Mouse (Mus musculus) mesoderm, embryonic 11.5 days (tissue): ENCODE results near the gene Mgat5b.

Experiments used
- DNase-seq: peaks from one replicate; pipeline ENCODE4 v3.0.0-alpha.2; 2012; ENCODE audit warnings: low read depth, low spot score

Gene Mgat5b

DNA sequence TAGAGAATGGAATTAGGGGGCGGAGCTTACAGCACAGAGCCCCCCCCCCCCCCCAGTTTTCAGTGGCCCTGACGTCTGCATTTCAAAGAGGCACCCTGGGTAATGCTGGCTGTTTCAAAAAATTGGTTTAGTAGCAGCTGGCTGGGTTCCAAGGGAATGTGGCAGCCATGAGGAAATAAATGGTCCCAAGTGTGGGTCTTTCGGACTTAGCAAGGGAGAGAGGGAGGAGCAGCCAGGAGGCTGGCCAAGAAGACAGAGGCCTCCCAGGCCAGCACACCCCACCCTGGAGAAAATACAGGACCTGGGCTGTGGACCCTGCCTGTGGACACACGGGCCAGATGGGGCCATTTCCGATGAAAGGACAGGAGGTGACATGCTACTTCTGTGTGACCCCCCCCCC, 61.6 kb downstream of the Mgat5b start:
- no peak for DNase-seq

DNA sequence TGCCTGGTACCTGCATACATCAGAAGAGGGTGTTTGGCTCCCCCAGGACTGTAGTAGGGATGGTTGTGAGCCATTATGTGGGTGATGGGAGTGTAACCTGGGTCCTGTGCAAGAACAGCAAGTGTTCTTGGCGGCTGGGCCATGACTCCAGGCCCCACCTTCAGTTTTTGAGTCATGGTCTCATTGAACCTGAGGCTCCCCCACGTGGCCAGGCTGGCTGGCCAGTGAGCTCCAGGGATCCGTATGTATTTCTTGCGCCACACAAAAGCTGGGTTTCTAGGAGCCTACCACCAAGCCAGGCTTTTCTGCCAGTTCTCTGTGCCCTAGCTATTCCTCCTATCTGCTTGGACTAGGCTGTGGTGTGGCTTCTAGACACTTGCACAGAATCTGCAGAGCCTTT, 63.9 kb downstream of the Mgat5b start:
- DNase-seq, result no peak

DNA sequence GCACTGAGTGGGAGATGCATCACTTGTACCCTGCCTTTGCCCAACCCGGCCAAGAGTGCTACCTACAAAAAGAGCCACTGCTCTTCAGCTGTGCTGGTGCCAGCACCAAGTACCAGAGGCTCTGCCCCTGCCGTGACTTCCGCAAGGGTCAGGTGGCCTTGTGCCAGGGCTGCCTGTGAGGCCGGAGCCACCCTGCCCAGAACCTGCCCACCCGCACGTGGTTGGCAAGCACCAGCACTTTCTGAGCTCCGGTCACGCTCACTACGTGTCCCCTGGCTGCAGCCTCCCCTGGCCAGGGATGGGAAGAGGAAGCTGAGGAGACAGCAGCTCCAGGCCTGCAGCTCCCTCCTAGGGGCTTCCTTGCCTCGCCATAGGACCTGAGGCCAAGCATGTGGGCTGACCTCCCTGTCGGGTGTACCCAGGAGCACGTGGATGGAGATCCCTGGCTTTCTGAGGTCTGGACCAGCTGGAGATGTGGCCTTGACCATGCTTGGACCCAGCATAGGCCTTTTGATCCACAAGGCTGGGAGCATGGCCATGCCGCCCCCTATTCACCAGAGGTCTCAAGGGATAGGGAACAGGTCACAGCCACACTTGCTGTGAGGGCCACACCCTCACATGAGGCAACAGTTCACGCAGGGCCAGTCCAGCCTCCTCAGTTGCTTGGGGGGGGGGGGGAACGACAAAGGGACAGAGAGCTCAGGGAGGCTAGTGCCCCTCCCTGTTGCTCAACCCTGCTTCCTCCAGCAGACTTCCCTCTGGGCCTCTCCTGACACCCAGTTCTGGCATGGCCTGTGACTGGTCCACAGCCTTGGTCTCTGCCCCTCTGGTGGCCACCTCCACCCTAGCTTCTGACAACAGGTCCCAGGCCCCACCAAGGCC, 67.1 kb downstream of the Mgat5b start:
- no peak for DNase-seq

DNA sequence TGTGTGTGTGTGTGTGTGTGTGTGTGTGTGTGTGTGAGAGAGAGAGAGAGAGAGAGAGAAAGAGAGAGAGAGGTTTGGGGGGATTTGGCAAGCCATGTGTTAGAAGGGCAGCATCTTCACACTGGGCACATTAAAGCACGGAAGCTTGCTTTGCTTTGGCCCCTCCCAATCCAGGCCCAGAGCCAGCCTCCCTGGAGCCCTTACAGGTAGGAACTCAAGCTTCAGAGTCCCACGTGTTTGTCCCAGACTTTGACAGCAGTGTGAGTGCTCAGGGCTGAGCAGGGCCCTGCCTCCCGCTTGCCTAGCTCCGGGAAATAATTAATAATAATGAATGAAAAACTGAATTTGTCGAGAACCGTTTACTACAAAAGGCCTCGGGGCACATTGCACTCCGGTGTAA, 69.5 kb downstream of the Mgat5b start:
- DNase-seq, result no peak

DNA sequence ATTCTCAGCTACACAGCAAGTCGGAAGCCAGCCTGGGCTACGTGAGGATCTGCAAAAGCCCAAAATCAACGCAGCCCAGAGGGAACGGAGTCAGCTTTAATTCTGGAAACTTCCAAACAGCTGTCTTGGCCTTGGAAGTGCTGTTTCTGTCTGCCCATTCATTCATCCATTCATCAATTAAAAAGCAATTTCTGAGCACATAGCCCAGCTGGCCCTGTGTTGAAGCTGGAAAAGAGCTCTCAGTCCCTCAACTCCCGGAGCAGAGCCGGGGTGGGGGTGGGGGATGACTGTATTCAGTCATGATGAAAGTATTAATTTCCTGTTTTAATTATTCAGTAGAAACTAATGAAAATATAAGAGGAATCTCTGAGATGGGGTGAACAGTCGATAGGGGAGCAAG, 71.6 kb downstream of the Mgat5b start:
- DNase-seq, result no peak

DNA sequence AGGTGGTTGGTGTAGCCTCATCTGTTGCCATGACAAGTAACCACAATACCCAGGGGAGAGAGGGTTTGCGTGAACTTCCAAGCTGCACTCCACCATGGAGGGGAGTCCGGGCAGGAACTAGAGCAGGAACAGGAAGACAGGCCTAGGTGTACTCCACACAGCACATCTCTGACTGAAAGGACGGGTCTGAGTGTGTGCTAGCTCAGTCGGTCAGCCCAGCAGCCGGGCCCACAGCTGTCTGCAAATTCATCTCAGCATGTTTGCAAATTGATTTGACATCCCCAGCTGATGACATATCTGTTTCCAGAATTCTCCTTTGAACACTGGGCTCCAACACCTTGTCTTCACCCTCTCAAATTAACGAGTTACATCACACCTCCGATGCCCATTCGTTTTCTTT, 72.7 kb downstream of the Mgat5b start:
- no peak for DNase-seq

DNA sequence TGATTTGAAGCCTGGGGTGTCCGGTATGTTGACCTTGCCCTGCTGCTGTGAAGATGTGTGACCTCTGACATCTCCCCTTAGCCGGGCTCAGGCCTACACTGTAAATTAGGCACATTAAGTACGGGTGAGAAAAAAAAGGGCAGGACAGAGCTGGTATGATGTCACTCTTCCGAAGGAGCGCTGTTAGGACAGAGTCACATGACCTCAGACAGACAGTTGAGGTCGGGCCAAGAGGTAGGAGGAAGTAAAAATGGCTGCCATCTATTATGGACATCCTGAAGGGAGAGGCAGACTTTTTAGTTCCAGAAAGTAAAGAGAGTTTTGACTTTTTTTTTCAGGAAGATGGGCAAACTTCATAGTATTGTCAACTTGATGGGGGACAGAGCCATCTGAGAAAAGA, 73.3 kb downstream of the Mgat5b start:
- DNase-seq, result no peak

DNA sequence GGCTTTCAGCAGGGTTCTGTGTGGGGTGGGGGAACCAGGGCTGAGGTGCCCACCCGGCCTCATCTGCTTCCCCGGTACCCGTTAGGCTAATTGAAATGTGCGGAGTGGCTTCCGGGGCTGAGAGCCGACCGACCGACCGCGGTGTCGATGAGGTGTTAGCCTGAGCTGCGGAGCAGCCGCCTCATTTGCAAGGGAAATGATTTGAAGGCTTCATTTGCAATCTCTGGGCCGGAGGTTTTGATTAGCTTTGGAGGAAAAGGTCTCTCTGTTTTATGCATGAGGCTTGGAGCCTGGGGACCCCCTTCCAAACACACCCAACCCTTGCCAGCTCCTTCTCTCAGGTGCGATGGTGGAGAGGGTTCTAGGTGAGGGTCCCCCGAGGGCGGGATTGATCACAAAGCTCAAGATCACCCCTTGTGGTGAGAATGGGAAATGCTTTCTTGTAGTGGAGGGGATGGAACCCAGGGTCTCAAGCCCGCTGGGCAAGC, 75.5 kb downstream of the Mgat5b start:
- DNase-seq, result peak; percentile 73

DNA sequence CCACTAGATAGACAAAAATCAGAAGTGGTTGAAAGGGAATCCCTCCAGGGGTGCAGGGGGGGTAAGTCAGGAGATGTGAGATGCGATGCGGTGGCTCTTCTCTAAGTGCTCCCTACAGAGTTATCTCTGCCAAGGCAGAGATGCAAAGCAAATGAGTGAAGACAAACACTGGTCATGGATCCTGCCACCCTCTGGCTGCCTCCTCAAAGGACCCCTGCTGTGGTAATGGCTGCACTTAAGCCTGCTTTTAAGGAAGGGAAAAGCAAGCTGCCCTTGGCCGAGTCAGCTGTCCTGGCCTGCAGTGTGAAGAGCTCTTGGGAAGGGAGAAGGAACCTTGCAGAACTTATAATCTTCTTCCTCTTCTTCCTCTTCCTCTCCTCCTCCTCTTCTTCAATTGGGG, 78.3 kb downstream of the Mgat5b start:
- no peak for DNase-seq

DNA sequence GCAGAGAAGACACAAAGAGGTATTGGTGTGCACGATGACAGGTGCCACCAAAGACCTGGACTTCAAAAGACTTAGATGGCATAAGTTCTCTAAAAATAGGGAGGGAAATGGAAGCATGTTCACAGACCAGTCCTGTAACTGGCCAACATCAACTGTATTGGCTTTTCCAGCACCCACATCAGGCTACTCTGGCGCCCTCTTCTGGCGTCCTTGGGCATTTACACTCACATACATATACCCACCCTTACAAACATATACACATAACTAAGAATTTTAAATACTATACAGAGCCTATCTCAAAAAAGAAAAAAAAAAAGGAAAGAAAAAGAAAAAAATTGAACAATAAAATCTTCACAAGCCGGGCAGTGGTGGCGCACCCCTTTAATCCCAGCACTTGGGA, 80.3 kb downstream of the Mgat5b start:
- no peak for DNase-seq

DNA sequence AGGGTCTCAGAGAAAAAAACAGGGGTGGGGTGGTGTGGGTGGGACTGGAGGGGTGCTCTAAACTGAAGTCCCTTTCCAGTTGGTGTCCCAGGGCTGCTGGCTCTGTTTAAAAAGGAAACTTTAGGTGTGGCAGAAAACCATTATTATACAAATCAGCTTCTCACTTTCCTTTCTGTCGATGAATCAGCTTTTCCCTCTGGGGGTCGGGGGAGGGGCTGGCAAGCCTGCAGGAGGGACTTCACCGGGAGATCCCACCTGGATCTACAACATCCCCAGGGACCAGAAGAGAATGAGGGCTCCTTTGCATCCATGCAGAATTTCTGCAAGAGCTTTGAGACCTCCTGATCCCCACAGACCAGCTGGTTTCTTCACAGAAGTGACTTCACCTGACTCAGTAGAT, 81.6 kb downstream of the Mgat5b start:
- no peak for DNase-seq

DNA sequence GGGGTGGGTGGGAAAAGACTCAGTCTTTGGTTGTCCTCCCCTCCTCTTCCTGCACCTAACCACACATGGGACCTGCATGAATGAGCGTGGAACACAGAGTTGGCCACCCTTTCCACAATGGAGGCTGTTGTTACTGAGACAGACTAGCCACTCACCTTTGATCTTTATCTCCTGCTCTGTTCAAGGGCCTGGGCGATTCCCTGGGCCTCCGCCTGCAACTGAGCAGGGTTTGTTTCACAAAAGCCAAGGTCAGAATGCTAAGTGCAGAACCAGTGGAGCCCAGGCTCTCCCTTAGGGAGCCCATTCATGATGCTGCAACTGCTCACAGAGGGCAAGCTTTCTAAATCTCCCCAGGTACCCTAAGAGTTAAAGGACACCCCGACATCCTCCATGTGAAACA, 83.1 kb downstream of the Mgat5b start:
- no peak for DNase-seq

DNA sequence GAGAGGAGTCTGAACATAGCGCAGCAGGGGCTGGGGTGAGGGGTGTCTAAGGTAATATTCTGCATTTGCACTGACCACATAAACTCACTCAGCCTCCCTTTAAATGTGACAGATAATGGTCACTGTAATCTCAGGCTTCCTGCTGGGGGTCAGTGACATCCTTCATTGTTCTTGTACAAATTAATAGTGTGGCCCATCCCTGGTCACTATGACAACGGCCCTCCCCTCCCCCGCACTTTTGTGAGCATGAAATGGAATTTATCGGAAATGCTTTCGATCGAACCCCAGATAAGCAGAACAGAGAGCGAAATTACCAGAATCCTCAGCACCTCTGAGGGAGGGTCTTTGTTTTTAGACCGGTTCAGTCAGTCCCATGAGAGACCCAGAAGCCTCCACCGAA, 84.8 kb downstream of the Mgat5b start:
- peak; percentile 57 for DNase-seq

DNA sequence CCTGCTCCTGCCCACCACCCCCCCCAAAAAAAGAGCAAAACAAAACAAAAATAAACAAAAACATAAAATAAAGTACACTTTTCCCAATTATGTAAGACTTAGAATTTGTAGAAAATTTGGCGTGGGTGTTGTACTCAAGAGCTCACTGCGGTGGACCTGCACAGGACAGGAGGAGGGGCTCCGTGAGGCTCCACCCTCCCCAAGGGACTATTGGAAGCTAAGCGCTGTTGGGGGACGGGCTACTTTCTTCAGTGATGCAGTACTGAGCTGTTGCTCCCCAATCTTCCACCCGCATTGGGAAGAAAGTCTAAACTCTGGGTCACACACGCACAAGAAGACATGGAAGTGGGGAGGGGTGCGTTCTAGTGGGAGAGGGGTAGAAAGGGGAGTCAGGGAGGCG, 85.6 kb downstream of the Mgat5b start:
- no peak for DNase-seq

DNA sequence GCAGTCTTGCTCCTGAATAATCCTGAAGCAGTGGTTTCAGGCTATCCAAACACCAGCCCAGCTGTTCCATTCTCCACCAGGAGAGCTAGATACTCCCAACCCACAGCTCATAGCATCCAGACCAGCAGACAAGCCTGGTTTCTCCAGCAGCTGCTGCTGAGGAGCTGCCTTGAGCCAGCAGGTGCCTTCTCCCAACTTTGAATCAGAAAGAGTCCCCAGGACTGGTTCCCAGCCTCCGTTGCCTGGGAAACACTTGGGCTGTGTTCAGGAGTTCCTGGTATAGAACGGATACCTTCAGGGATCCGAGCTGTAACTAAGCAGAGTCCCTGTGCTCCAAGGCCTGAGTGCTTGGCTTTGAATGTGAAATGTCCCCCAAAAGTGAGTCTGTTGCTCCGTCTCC, 98.8 kb downstream of the Mgat5b start:
- DNase-seq, result no peak

DNA sequence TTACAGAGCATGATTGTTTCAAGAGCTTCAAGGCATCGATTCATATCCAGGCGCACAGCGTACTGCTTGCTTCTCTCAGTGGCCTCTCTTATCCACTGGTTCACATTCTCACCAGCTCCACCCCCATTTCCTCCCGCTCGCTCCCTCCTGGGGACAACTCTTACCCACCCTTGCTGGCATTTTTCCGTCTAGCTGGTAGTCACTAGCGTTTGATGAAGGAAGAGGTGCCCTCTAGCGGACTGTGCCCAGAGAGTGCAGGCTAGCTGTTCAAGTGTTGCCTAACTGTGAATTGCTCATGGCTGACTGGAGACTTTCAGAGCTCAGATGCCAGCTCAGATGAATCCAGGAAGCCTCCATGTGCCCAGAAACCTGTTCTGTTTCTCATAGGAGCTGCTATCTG, 99.7 kb downstream of the Mgat5b start:
- peak; percentile 92 for DNase-seq

DNA sequence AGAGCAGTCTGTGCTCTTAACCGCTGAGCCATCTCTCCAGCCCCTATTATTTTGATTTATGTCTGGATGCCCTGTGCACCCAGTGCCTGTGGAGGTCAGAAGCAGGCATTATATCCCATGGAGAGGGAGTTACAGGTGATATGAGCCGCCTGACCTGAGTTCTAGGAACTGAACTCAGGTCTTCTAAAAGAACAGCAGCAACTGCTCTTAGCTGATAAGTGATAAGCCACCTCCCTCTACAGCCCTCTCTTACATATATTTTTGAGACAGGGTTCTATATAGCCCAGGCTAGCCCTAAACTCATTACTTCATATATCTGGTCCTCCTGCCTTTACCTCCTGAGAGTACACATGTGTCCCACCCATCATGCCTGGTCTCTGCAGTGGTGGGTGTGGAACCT, 102.4 kb downstream of the Mgat5b start:
- no peak for DNase-seq

DNA sequence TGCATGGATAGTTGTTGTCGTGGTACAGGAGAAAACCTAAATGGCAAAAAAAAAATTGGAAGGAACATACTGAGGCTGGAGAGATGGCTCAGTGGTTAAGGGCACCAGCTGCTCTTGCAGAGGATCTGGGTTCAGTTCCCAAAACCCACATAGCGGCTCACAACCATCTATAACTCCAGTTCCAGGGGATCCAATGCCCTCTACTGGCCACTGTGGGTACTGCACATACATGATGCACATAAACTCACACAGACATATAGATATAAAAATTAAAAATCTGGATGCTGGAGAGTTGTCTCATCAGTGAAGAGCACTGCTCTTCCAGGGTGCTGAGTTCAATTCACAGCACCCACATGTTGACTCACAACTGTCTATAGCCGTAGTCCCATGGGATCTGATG, 104.9 kb downstream of the Mgat5b start:
- DNase-seq, result no peak

DNA sequence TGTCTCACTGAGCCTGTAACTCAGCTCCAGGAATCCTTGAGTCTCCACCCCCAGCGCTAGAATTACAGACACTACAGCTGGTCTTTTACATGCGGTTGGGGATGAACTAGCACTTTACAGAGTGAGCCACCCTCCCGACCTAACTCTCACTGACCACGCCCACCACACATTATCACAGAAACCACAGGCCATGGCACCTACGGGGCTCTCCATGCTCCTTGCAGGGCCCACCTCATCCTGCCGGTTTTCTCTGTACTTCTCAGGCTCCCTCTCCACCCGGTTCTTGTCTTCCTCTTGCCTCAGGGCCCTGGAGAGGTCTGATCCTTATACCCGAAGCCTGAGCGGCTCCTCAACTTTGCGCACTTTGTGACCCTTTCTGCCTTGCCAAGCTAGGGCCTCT, 109.0 kb downstream of the Mgat5b start:
- DNase-seq, result no peak

DNA sequence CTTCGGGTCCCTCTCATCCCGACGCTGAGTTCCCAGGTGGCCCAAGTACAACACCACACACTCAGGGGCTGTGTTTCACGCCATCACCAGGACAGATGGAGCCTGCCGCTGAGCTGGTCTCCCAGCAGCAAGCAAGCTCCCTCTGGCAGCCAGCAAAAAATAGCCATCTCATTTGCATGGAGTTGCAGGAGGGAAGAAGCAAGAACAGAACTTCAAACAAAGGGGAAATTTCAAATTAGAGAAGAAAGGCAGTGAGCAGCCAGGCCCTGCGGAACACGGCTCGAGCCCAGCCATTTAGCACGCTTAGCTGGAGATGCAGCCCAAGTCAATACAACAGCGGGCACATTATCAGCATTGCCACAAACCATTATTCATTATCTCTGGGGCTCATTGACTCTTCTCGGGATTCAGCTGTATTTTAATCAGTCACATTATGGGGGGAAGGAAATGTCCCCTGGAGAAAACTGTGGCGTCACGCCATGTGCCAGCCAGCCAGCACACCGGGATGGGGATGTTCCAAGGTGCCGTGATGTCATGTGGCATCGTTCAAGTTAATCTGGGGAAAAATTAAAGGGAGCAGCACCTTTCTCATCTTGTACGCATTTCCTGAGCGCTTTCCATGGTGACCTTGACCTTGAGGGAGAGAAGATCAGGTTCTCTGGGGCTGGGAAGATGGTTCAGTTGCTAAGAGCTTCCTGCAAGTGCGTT, 110.4 kb downstream of the Mgat5b start:
- no peak for DNase-seq

DNA sequence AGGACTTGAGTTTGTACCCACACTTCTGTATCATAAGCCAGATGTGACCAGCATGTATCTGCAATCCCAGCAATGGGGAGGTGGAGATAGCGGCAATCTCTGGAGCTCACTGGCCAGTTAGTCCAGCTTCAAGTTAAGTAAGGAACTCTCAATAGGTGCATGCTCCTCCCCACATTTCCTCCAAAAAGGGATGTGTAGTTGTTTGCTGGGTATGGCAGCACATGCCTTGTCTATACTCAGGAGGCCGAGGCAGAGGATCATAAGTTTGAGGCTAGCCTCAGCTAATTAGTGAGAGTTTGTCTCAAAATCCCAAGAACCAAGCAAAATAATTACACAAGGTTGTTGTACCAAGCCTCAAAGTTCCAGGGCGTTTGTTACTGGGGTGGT, 110.9 kb downstream of the Mgat5b start:
- DNase-seq, result no peak

DNA sequence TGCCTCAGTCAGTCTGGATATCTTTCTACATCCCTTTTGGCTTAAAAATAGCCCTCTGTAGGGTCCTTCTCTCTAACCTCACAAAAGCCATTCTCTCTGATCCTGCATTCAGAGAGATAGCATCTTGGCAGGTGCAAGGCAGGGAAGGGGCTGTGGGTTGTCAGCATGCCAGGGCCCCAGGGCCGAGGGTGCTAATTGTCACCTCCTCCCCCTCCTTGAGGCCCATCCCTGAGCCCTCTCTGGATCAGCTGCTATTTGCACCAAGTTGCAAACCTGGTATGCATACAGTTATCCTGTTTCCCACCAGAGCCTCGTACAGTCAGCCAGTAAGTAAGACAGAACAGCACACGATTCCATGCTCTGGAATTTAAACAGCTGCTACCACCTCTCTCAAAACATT, 111.4 kb downstream of the Mgat5b start:
- no peak for DNase-seq

DNA sequence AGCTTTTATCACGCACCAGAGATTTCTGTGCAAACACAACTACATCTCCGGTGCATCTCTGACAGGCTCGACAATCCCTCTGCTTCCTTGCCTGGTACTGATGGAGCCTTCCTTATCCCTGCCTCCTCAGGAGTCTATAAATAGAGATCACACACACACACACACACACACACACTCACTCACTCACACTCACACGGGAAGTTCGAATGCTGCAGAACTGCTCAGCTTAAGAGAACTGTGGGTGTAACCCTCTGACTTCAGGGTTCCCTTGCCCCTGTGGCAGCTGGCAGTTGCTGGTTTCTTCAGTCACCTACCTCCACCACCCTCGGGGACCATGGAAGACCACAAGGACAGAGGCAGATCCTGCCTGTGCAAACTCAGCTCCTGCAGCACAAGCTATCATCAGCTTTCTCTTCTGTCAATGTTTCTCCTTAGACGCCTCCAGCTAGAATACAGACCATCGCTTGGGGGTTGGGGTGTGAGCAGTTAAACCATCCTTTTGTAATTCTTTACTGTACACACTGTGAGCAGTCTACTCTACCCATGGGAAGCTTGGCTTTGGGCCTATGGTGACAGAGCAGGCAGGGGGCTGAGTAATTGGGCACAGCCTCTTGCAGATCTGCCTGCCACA, 111.9 kb downstream of the Mgat5b start:
- no peak for DNase-seq
